Mouse (Mus musculus) liver, embryonic 14.5 days (tissue): Measurements from ENCODE around the gene Apbb2.

ENCODE experiments used
- CTCF ChIP-seq: IDR thresholded peaks from 2 replicates; pipeline ENCODE4 v1.5.1; 2016; ENCODE audit warnings: antibody characterized with exemption, low read depth, control low read depth
- EP300 ChIP-seq: IDR thresholded peaks from 2 replicates; pipeline ENCODE4 v1.6.1; 2016; ENCODE audit warnings: antibody characterized with exemption, low read depth

DNA sequence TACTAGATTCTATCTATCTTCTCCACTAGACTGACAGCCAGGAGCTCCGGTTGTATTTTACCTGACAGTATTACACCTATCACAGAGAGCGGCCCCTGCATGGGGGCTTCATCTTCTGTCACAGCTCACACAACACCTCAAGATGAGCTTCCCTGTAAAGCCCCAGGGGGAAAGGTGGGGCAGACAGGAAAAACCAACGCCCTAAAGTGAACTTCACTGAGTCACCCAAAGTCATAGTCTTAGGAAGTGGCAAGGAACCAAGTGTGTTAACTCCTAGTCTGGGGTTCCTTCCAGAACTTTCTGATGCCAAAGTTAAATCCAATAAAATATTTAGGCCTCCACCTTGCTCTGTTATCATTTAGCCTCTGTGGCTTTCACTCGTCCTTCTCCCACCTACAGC, 39.5 kb downstream of the Apbb2 start:
- no peak for TF ChIP-seq CTCF
- TF ChIP-seq EP300, result no peak
